Mouse (Mus musculus): ENCODE data around the gene Gm11554. TPM values are rescaled to one million over a fixed set of nuclear protein-coding genes. Genes with fewer than 3 reads are reported as not detected.
"Not testable (repeated sequence)": the region's sequence is repeated elsewhere in the genome, so short reads cannot be mapped to it uniquely, and the experiment has no call there.

The Gm11554 gene
- polyA plus RNA-seq (2014; fragmentation: Nextera tagmentation; extraction: Ambion mirVana), result not detected in 2 replicates

DNA sequence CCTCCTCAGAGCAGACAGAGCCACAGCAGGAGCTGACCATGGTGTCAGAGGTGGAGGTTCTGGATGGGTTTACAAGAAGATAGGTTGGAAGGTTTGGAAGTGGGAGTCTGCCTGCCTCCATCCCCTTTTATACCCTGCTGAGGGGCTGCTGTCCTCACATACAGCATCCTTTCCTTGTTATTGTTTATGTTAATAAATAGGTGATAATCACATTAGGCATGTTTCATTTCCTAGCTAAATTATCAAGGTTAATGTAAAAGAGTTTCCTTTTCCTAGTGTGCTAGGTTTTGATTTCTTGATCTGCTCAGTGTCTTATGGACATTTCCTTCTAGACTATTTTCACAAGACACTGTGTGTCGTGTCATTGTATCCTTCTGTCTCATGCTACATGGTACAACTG lies at the start of gene Gm11554:
Gene Gm11554 (minus strand): TSS at position 101 of the 400 bp plus-strand sequence.
- not testable (repeated sequence) for ATAC-seq
- no CpG with 5 or more reads among the region's 1 CpGs for WGBS

DNA sequence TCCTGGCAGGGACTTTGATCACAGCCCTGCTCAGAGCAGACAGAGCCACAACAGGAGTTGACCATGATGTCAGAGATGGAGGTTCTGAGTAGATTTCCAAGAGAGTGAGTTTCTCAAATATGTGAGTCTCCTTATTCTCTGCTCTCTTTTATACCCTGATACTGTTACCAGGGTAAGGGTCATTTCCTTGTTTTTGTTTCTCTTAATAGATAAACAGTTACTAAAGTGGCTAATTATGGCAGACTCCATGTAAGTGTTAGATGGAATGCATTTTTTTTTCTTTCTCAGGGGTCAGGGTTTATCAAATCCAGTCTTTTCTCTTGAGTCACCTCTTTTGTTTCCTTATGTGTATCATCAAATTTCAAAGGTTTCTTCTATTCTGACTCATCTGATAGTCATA lies 47.3 kb upstream of the Gm11554 start, which contains the start of gene Krtap4-16:
Gene Krtap4-16 (minus strand): TSS at position 101 of the 400 bp plus-strand sequence.
- H3K36me3 ChIP-seq (ENCODE audit: control insufficient read depth, insufficient read depth, low read length), result no peaks in the 10 kb centered on the region
- no peaks in the 10 kb centered on the region for H3K27me3 ChIP-seq (replicated peaks; ENCODE audit: control insufficient read depth, insufficient read depth, low read length)
- H3K9ac ChIP-seq (ENCODE audit: low read length), result no peak within 1 kb of the TSS
- H3K9me3 ChIP-seq (replicated peaks; ENCODE audit: control insufficient read depth, low read length), result no peaks in the 10 kb centered on the region
- no peak for DNase-seq (ENCODE audit: low spot score)
- H3K27ac ChIP-seq (ENCODE audit: low read depth, low read length), result no peak within 1 kb of the TSS
- no peak within 1 kb of the TSS for H3K4me3 ChIP-seq (ENCODE audit: low read depth, low read length)
- no peak for ATAC-seq
- no peaks in the 10 kb centered on the region for H3K4me1 ChIP-seq (ENCODE audit: control insufficient read depth, insufficient read depth, low read length)
- H3K4me2 ChIP-seq (ENCODE audit: low read length), result no peak within 1 kb of the TSS

More for the DNA sequence above, at the start of gene Gm11554:
- H3K36me3 ChIP-seq (ENCODE audit: control insufficient read depth, insufficient read depth, low read length); H3K27me3 ChIP-seq (replicated peaks; ENCODE audit: control insufficient read depth, insufficient read depth, low read length); H3K4me3 ChIP-seq (ENCODE audit: low read depth, low read length); H3K4me1 ChIP-seq (ENCODE audit: control insufficient read depth, insufficient read depth, low read length); H3K27ac ChIP-seq (ENCODE audit: low read depth, low read length); DNase-seq (ENCODE audit: low spot score); H3K9ac ChIP-seq (ENCODE audit: low read length); H3K4me2 ChIP-seq (ENCODE audit: low read length); H3K9me3 ChIP-seq (replicated peaks; ENCODE audit: control insufficient read depth, low read length): not testable (repeated sequence)

DNA sequence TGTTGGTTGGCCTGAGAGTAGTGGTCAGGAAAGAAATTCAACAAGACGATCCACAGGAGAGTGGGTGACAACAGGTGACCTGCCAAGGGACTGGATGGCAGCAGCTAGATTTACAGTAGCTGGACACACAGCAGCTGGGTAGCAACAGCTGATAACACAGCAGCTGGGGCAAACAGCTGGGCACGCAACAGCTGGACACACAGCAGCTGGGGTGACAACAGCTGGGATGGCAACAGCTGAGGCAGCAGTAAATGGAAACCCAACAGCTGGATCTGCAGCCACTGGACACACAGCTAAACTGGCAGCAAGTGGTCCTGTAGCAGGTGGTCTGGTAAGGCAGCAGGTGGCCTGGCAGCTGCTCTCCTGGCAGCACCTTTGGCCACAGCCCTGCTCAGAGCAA lies 42.5 kb upstream of the Gm11554 start:
- Histone ChIP-seq H3K9ac (ENCODE audit: low read length) (no peak overlapping the region), H3K36me3 (ENCODE audit: control insufficient read depth, insufficient read depth, low read length) (no peaks in the 10 kb centered on the region), H3K27ac (ENCODE audit: low read depth, low read length) (no peak overlapping the region), H3K4me3 (ENCODE audit: low read depth, low read length) (no peak overlapping the region), H3K9me3 (replicated peaks; ENCODE audit: control insufficient read depth, low read length) (no peaks in the 10 kb centered on the region), H3K4me1 (ENCODE audit: control insufficient read depth, insufficient read depth, low read length) (no peaks in the 10 kb centered on the region), H3K27me3 (replicated peaks; ENCODE audit: control insufficient read depth, insufficient read depth, low read length) (no peaks in the 10 kb centered on the region), H3K4me2 (ENCODE audit: low read length) (no peak overlapping the region)
- ATAC-seq (no peak), DNase-seq (ENCODE audit: low spot score) (no peak)
- WGBS, result 87% methylated on average over 2 of the region's 2 CpGs

- no peak overlapping the region for H3K9ac ChIP-seq (ENCODE audit: low read length)
- no peaks in the 10 kb centered on the region for H3K4me1 ChIP-seq (ENCODE audit: control insufficient read depth, insufficient read depth, low read length)
- H3K36me3 ChIP-seq (ENCODE audit: control insufficient read depth, insufficient read depth, low read length), result no peaks in the 10 kb centered on the region
- H3K27ac ChIP-seq (ENCODE audit: low read depth, low read length), result no peak overlapping the region
- H3K4me3 ChIP-seq (ENCODE audit: low read depth, low read length), result no peak overlapping the region
- no peaks in the 10 kb centered on the region for H3K27me3 ChIP-seq (replicated peaks; ENCODE audit: control insufficient read depth, insufficient read depth, low read length)
- no peak for ATAC-seq
- H3K9me3 ChIP-seq (replicated peaks; ENCODE audit: control insufficient read depth, low read length), result no peaks in the 10 kb centered on the region
- peak; percentile 1 for DNase-seq (ENCODE audit: low spot score)
- WGBS, result 12% methylated on average over 1 of the region's 1 CpGs
- H3K4me2 ChIP-seq (ENCODE audit: low read length), result no peak overlapping the region
Measured at GRCm38 (mm10) chr11:99842185-99842584, 37.9 kb upstream of the Gm11554 start.

DNA sequence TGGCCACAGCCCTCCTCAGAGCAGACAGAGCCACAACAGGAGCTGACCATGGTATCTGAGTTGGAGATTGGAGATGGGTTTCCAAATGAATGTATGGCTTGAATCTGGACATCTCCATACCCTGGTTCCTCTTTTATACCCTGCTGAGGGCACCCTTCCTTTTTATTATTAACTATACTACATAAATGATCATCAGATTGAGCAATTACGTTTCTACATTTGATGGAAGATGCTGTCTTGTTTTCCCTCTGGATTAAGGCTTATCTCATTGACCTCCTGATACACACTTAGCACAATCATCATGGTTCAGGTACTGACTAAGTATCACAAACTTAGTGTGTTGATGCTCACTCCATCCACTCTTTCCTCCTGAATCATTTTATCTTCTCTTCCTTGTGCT lies 33.7 kb upstream of the Gm11554 start, which contains the start of gene 2300003K06Rik:
Gene 2300003K06Rik (minus strand): TSS at position 101 of the 400 bp plus-strand sequence.
- H3K36me3 ChIP-seq (ENCODE audit: control insufficient read depth, insufficient read depth, low read length), result no peaks in the 10 kb centered on the region
- H3K9ac ChIP-seq (ENCODE audit: low read length), result no peak within 1 kb of the TSS
- WGBS, result 75% methylated on average over 1 of the region's 1 CpGs
- no peak within 1 kb of the TSS for H3K27ac ChIP-seq (ENCODE audit: low read depth, low read length)
- H3K27me3 ChIP-seq (replicated peaks; ENCODE audit: control insufficient read depth, insufficient read depth, low read length), result no peaks in the 10 kb centered on the region
- DNase-seq (ENCODE audit: low spot score) (no peak), ATAC-seq (no peak)
- H3K9me3 ChIP-seq (replicated peaks; ENCODE audit: control insufficient read depth, low read length), result no peaks in the 10 kb centered on the region
- no peak within 1 kb of the TSS for H3K4me2 ChIP-seq (ENCODE audit: low read length)
- H3K4me3 ChIP-seq (ENCODE audit: low read depth, low read length), result no peak within 1 kb of the TSS
- H3K4me1 ChIP-seq (ENCODE audit: control insufficient read depth, insufficient read depth, low read length), result no peaks in the 10 kb centered on the region

- H3K27me3 ChIP-seq (replicated peaks; ENCODE audit: control insufficient read depth, insufficient read depth, low read length); H3K4me1 ChIP-seq (ENCODE audit: control insufficient read depth, insufficient read depth, low read length); H3K27ac ChIP-seq (ENCODE audit: low read depth, low read length); H3K4me2 ChIP-seq (ENCODE audit: low read length); H3K9ac ChIP-seq (ENCODE audit: low read length); ATAC-seq; H3K4me3 ChIP-seq (ENCODE audit: low read depth, low read length); DNase-seq (ENCODE audit: low spot score); H3K36me3 ChIP-seq (ENCODE audit: control insufficient read depth, insufficient read depth, low read length); H3K9me3 ChIP-seq (replicated peaks; ENCODE audit: control insufficient read depth, low read length): not testable (repeated sequence)
- 84% methylated on average over 2 of the region's 2 CpGs for WGBS
Measured at GRCm38 (mm10) chr11:99815566-99815965, 11.3 kb upstream of the Gm11554 start, which contains the start of gene Gm11564. Gm11564 (minus strand) TSS chr11:99815666.

GRCm38 (mm10) chr11:99809792-99810191 lies 5.5 kb upstream of the Gm11554 start, which contains the start of gene Krtap4-13:
Krtap4-13 (minus strand) TSS chr11:99809892.
- not testable (repeated sequence) for H3K36me3 ChIP-seq (ENCODE audit: control insufficient read depth, insufficient read depth, low read length); ATAC-seq; H3K4me3 ChIP-seq (ENCODE audit: low read depth, low read length); H3K4me1 ChIP-seq (ENCODE audit: control insufficient read depth, insufficient read depth, low read length); H3K4me2 ChIP-seq (ENCODE audit: low read length); H3K9me3 ChIP-seq (replicated peaks; ENCODE audit: control insufficient read depth, low read length); DNase-seq (ENCODE audit: low spot score); H3K9ac ChIP-seq (ENCODE audit: low read length); H3K27me3 ChIP-seq (replicated peaks; ENCODE audit: control insufficient read depth, insufficient read depth, low read length); H3K27ac ChIP-seq (ENCODE audit: low read depth, low read length)

DNA sequence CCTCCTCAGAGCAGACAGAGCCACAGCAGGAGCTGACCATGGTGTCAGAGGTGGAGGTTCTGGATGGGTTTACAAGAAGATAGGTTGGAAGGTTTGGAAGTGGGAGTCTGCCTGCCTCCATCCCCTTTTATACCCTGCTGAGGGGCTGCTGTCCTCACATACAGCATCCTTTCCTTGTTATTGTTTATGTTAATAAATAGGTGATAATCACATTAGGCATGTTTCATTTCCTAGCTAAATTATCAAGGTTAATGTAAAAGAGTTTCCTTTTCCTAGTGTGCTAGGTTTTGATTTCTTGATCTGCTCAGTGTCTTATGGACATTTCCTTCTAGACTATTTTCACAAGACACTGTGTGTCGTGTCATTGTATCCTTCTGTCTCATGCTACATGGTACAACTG lies 5.4 kb downstream of the Gm11554 start, which contains the start of gene Gm11569:
Gene Gm11569 (minus strand): TSS at position 101 of the 400 bp plus-strand sequence.
- not testable (repeated sequence) for H3K27me3 ChIP-seq (replicated peaks; ENCODE audit: control insufficient read depth, insufficient read depth, low read length); H3K9ac ChIP-seq (ENCODE audit: low read length); DNase-seq (ENCODE audit: low spot score); H3K4me3 ChIP-seq (ENCODE audit: low read depth, low read length); H3K4me2 ChIP-seq (ENCODE audit: low read length); H3K36me3 ChIP-seq (ENCODE audit: control insufficient read depth, insufficient read depth, low read length); H3K4me1 ChIP-seq (ENCODE audit: control insufficient read depth, insufficient read depth, low read length); ATAC-seq; H3K9me3 ChIP-seq (replicated peaks; ENCODE audit: control insufficient read depth, low read length); H3K27ac ChIP-seq (ENCODE audit: low read depth, low read length)
- no CpG with 5 or more reads among the region's 1 CpGs for WGBS

DNA sequence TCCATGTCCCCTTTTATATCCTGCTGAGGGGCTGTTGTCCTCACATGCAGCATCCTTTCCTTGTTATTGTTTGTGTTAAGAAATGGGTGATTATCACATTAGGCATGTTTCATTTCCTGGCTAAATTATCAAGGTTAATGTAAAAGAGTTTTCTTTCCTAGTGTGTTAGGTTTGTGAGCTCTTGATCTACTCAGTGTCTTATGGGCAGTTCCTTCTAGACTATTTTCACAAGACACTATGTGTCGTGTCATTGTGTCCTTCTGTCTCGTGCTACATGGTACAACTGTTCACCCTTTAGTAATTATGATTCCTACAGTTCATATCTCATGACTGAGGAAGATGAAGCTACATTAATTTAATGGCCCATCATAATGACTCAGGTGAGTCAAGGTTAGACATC lies 10.9 kb downstream of the Gm11554 start, which contains the start of gene Gm11596:
Gene Gm11596 (minus strand): TSS at position 101 of the 400 bp plus-strand sequence.
- 89% methylated on average over 2 of the region's 2 CpGs for WGBS
- Histone ChIP-seq H3K4me1 (ENCODE audit: control insufficient read depth, insufficient read depth, low read length) (no peaks in the 10 kb centered on the region), H3K9me3 (replicated peaks; ENCODE audit: control insufficient read depth, low read length) (no peaks in the 10 kb centered on the region), H3K36me3 (ENCODE audit: control insufficient read depth, insufficient read depth, low read length) (no peaks in the 10 kb centered on the region), H3K27me3 (replicated peaks; ENCODE audit: control insufficient read depth, insufficient read depth, low read length) (no peaks in the 10 kb centered on the region), H3K4me2 (ENCODE audit: low read length) (no peak within 1 kb of the TSS), H3K4me3 (ENCODE audit: low read depth, low read length) (no peak within 1 kb of the TSS), H3K9ac (ENCODE audit: low read length) (no peak within 1 kb of the TSS), H3K27ac (ENCODE audit: low read depth, low read length) (no peak within 1 kb of the TSS)
- no peak for ATAC-seq
- no peak for DNase-seq (ENCODE audit: low spot score)

Measured in forebrain, embryonic 14.5 days (tissue).